Mouse (Mus musculus): ENCODE data around the gene Trdn. TPM values are rescaled to one million over a fixed set of nuclear protein-coding genes. Genes with fewer than 3 reads are reported as not detected.

Trdn gene
- polyA plus RNA-seq, 1 experiment from 2014 or later = 0.19 TPM

DNA sequence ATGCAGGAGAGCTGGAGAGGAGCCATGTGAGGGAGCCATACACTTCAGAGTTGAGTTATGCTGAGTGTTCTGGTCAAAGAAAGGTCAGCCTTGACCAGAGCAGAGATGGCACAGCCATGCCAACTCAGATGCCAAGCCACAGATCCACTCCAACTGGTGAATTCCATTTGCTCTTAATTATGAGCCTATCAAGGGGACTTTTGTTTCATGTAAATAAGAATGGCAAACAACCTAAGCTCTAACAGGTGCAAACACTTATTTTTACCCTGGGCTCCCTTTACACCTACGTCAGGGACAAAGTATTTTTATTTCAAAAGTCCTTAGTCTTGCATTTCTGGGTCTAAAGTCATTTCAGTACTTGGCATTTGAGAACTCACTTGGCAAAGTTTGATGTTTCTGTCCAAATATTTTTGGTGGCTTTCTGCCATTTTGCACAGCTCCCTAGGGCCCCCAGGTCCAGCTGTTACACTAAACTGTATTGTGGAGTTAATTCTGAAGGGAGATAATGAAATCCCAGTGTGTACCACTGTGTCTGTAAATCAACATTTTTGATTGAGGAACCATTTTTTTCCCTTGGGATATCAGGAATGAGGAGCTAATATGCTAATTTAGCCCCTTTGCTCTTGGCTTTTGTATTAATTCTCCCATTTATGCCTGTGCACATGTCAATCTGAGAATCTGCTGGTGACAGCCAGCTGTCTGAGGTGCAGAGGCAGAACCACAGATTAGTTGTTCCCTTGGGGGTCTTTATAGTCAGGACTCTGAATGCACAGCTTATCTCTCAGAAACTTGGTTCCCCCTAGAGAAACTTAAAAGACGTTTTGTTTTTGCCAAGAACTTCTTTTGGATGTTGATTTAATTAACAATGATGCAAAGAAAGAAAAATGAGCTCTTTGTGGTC lies 99.6 kb downstream of the Trdn start:
- Histone ChIP-seq H3K27ac (replicated peaks) (no peak overlapping the region), H3K27me3 (no peaks in the 10 kb centered on the region), H3K9me3 (no peaks in the 10 kb centered on the region), H3K9ac (no peak overlapping the region), H3K4me2 (no peak overlapping the region), H3K4me1 (replicated peaks) (no peaks in the 10 kb centered on the region), H3K4me3 (no peak overlapping the region), H3K36me3 (no peaks in the 10 kb centered on the region)
- ATAC-seq (ENCODE audit: low FRiP score, low read depth) = no peak
- WGBS = 39% methylated on average over 2 of the region's 2 CpGs

DNA sequence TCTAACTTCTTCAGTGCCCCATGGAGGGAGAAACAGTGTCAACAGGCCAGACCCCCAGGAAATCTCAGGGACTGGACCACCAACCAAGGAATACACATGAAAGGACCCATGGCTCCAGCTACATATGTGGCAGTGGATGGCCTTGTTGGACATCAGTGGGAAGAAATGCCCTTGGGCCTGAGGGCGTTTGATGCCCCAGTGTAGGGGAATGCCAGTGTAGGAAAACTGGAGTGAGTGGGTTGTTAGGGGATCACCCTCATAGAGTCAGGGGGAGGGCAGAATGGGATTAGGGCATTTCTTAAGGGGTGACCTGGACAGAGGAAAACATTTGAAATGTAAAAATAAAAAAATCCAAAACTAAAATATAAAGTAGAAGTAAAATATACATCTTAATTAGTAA lies 108.7 kb downstream of the Trdn start:
- WGBS = 75% methylated on average over 1 of the region's 1 CpGs
- Histone ChIP-seq H3K4me1 (replicated peaks) (no peaks in the 10 kb centered on the region), H3K36me3 (no peaks in the 10 kb centered on the region), H3K27ac (replicated peaks) (no peak overlapping the region), H3K4me2 (no peak overlapping the region), H3K4me3 (no peak overlapping the region), H3K9ac (no peak overlapping the region), H3K27me3 (no peaks in the 10 kb centered on the region), H3K9me3 (no peaks in the 10 kb centered on the region)
- ATAC-seq (ENCODE audit: low FRiP score, low read depth) = no peak

DNA sequence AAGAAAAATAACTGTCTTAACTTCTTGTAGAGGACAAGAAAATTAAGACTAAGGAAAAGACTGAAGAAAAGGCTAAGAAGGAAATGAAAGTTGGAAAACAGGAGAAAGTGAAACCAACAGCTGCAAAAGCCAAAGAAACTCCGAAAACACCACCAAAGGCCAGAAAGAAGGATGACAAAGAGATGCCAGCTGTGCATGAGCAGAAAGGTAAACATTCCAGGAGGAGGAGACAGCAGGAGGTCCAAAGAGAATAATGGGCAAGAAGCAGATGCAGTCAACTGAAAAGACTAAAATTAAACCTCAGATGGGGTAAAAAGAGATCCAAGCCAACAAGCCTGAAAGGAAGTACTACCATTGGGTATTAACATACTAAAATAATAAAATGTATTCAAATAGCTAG lies 115.6 kb downstream of the Trdn start:
- no peak overlapping the region for H3K4me3 ChIP-seq
- WGBS = 15% methylated on average over 1 of the region's 1 CpGs
- H3K27ac ChIP-seq (replicated peaks) = no peak overlapping the region
- no peaks in the 10 kb centered on the region for H3K4me1 ChIP-seq (replicated peaks)
- H3K4me2 ChIP-seq = no peak overlapping the region
- H3K9ac ChIP-seq = no peak overlapping the region
- no peak for ATAC-seq (ENCODE audit: low FRiP score, low read depth)
- no peaks in the 10 kb centered on the region for H3K9me3 ChIP-seq
- no peaks in the 10 kb centered on the region for H3K36me3 ChIP-seq
- no peaks in the 10 kb centered on the region for H3K27me3 ChIP-seq

DNA sequence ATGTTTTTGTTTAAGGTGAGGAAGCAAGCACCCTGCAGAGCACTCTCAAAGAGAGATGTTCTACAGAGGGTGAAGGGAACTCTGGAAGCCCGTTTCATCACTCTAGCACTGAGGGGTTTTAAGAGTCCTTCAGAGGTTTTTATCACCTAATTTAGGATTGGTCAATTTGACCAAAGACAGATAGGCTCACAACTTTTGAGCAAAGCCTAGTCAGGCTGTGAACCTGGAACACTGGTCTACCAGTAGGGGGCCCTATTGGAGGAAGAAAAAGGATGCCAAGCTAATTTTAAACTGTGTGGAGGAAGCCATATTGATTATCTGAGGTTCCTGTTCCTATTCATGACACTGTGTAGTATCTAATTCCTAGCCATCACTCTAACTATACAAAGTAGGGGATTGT lies 117.9 kb downstream of the Trdn start:
- 68% methylated on average over 1 of the region's 1 CpGs for WGBS
- Histone ChIP-seq H3K27ac (replicated peaks) (no peak overlapping the region), H3K4me1 (replicated peaks) (no peaks in the 10 kb centered on the region), H3K27me3 (no peaks in the 10 kb centered on the region), H3K4me3 (no peak overlapping the region), H3K9ac (no peak overlapping the region), H3K36me3 (no peaks in the 10 kb centered on the region), H3K9me3 (no peaks in the 10 kb centered on the region), H3K4me2 (no peak overlapping the region)
- ATAC-seq (ENCODE audit: low FRiP score, low read depth) = no peak

DNA sequence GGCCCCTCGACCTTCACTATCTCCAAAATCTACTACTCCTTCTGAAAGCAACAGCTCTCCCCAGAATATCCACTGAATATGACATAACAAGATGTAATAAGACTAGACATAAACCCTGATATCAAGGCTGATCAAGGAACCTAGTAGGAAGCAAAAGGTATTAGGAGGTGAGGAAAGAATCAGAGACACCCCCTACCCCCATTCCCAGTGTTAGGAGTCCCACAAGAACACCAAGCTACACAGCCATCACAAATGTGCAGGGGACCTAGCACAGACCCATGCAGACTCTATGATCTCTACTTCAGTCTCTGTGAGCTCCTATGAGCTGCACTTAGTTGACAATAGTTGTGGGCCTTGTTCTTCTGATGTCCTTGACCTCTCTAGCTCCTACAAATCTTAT lies 130.1 kb downstream of the Trdn start:
- Histone ChIP-seq H3K36me3 (no peaks in the 10 kb centered on the region), H3K9ac (no peak overlapping the region), H3K9me3 (no peaks in the 10 kb centered on the region), H3K4me1 (replicated peaks) (no peaks in the 10 kb centered on the region), H3K4me3 (no peak overlapping the region), H3K27me3 (no peaks in the 10 kb centered on the region), H3K4me2 (no peak overlapping the region), H3K27ac (replicated peaks) (no peak overlapping the region)
- 76% methylated on average over 1 of the region's 1 CpGs for WGBS
- ATAC-seq (ENCODE audit: low FRiP score, low read depth) = no peak

DNA sequence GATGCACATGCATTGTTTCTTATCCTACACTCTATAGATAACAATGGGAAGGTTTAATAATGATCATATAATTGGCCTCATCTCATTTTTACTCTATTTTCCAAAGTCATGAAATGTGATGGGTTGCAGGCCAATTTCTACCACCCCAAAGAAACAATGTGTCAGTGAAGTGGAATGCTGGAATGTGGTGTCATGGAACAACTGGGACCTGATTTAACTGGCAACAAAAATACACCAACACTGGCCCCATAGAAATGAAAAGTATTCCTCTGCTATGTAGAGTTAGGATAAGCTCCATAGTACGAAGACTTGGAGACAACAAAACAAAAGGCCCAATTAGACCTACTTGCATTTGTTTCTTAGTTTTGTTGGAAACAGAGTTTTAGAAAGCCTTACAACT lies 173.6 kb downstream of the Trdn start:
- no peaks in the 10 kb centered on the region for H3K27me3 ChIP-seq
- H3K27ac ChIP-seq (replicated peaks) = no peak overlapping the region
- no peak for ATAC-seq (ENCODE audit: low FRiP score, low read depth)
- H3K4me3 ChIP-seq = no peak overlapping the region
- H3K4me1 ChIP-seq (replicated peaks) = no peaks in the 10 kb centered on the region
- H3K4me2 ChIP-seq = no peak overlapping the region
- H3K9me3 ChIP-seq = no peaks in the 10 kb centered on the region
- WGBS = 78% methylated on average over 1 of the region's 1 CpGs
- H3K9ac ChIP-seq = no peak overlapping the region
- no peaks in the 10 kb centered on the region for H3K36me3 ChIP-seq

DNA sequence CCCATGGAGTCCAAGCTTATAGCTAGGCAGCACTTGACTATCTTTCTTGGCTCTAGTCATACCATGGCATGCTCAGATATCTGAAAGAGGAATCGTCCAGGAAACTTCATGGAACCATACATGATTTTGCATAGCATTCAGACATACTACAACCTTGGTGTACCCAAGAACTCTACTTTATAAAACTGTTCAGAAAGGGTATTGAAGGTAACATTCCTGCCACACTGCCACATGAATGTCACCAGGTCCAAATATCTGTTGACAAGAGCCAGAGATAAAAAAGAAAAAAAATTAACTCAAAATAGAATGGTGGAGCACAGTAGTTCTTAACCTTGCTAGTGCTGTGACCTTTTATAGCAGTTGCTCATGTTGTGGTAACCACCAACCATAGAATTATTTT lies 175.8 kb downstream of the Trdn start:
- H3K27ac ChIP-seq (replicated peaks) = no peak overlapping the region
- no peak overlapping the region for H3K4me2 ChIP-seq
- no peak overlapping the region for H3K9ac ChIP-seq
- H3K9me3 ChIP-seq = no peaks in the 10 kb centered on the region
- H3K36me3 ChIP-seq = no peaks in the 10 kb centered on the region
- H3K27me3 ChIP-seq = no peaks in the 10 kb centered on the region
- no peak for ATAC-seq (ENCODE audit: low FRiP score, low read depth)
- no peaks in the 10 kb centered on the region for H3K4me1 ChIP-seq (replicated peaks)
- H3K4me3 ChIP-seq = no peak overlapping the region
- WGBS = 74% methylated on average over 1 of the region's 1 CpGs

DNA sequence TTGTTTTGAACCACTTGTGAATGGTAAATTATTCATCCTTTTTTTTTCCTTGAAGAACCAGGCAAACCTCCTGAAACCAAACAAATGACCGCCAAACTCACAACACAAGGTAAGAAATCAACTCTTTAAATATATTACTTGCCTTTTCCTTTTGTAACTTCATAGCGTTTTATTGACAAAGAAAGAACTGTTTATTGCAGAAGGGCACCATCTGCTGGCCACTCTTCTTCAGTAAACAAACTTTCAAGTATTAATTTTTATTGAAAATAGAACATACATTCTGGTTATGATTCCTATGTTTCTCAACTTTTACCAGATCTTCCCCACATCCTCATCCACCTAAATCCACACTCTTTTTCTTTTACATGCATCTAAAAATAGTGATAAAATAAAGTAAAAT lies 224.6 kb downstream of the Trdn start:
- Histone ChIP-seq H3K4me3 (no peak overlapping the region), H3K4me2 (no peak overlapping the region), H3K27ac (replicated peaks) (no peak overlapping the region), H3K9ac (no peak overlapping the region), H3K9me3 (no peaks in the 10 kb centered on the region), H3K27me3 (no peaks in the 10 kb centered on the region), H3K36me3 (no peaks in the 10 kb centered on the region), H3K4me1 (replicated peaks) (no peaks in the 10 kb centered on the region)
- WGBS = 30% methylated on average over 2 of the region's 2 CpGs
- no peak for ATAC-seq (ENCODE audit: low FRiP score, low read depth)

DNA sequence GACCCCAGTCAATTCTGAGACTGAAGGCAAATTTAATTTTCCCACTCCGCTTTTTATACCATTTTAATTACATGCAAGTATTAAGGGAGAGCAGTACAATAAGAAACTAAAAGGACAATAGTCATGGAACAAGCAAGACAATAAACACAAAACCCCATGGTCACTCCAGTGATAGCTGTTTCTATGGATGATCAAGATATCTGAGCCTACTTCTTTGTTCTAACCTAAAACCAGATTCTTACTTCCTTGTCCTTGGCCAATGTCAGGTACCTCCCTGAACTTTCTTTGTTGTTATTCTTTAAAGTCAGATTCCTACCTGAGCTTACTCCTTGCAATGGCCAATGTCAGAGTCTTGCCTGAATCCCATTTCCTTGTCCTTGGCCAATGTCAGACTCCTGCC lies 272.7 kb downstream of the Trdn start:
- Histone ChIP-seq H3K9ac (no peak overlapping the region), H3K9me3 (no peaks in the 10 kb centered on the region), H3K4me1 (replicated peaks) (no peaks in the 10 kb centered on the region), H3K27me3 (no peaks in the 10 kb centered on the region), H3K4me2 (no peak overlapping the region), H3K36me3 (no peaks in the 10 kb centered on the region), H3K4me3 (no peak overlapping the region), H3K27ac (replicated peaks) (no peak overlapping the region)
- ATAC-seq (ENCODE audit: low FRiP score, low read depth) = no peak
- WGBS = 84% methylated on average over 1 of the region's 1 CpGs

DNA sequence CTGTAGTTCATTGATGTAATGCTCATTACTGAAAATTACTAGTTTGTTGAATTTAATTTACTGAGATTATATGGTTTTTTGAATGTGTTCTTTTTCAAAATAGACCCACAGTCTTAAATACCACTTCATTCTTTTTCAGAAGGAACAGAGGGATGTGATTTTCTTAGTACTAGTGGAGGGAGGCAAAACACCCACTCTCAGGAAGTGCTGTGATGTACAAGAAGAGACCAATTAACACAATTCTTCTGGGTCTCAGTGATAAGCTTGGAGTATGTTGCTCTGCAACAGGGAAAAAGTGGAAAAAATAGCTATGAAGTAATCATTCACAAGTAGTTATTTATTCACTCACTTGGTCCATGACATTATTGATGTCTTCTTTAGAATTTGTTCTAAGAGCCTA lies 286.2 kb downstream of the Trdn start:
- H3K9me3 ChIP-seq = no peaks in the 10 kb centered on the region
- no peaks in the 10 kb centered on the region for H3K36me3 ChIP-seq
- H3K4me3 ChIP-seq = no peak overlapping the region
- H3K27ac ChIP-seq (replicated peaks) = no peak overlapping the region
- H3K4me2 ChIP-seq = no peak overlapping the region
- no peak overlapping the region for H3K9ac ChIP-seq
- H3K27me3 ChIP-seq = no peaks in the 10 kb centered on the region
- no peaks in the 10 kb centered on the region for H3K4me1 ChIP-seq (replicated peaks)
- ATAC-seq (ENCODE audit: low FRiP score, low read depth) = no peak

DNA sequence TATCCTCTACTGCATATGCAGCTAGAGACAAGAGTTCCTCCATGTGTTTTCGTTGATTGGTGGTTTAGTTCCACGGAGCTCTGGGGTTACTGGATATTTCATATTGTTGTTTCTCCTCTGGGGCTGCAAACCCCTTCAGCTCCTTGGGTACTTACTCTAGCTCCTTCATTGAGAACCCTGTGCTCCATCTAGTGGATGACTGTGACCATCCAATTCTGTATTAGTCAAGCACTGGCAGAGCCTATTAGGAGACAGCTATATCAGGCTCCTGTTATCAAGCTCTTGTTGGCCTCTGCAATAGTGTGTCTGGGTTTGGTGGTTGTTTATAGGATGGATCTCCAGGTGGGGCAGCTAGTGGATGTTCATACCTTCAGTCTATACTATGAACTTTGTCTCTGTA lies 290.2 kb downstream of the Trdn start:
- Histone ChIP-seq H3K4me1 (replicated peaks) (no peaks in the 10 kb centered on the region), H3K9ac (no peak overlapping the region), H3K4me3 (no peak overlapping the region), H3K27me3 (no peaks in the 10 kb centered on the region), H3K27ac (replicated peaks) (no peak overlapping the region), H3K9me3 (no peaks in the 10 kb centered on the region), H3K4me2 (no peak overlapping the region), H3K36me3 (no peaks in the 10 kb centered on the region)
- 76% methylated on average over 2 of the region's 2 CpGs for WGBS
- ATAC-seq (ENCODE audit: low FRiP score, low read depth) = no peak

DNA sequence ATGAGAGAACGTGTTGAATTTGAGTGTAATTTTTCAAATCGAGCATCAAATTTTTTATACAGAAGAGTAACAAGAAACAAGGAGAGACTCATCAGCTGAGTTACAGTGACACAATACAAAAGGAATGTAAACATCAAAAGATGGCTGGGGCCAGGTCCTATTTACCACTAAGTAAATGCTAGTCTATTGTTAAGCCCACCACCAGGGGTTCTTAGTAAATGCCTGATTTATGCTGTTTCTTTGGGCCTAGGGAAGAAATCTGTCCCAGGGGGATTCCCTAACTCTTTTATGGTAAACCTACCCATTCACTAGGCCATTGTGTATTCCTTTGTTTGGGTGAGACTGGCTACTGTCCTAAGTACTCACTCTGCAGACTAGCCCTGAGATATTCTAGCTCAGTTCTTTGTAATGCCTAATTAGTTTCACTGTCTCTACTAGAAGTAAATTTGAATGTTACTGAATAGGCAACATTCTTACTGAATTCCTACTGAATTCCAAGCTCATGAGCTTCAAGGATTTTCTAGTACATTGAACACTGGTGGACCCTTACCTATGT lies 295.2 kb downstream of the Trdn start:
- no peaks in the 10 kb centered on the region for H3K4me1 ChIP-seq (replicated peaks)
- no peaks in the 10 kb centered on the region for H3K27me3 ChIP-seq
- no peaks in the 10 kb centered on the region for H3K9me3 ChIP-seq
- no peak overlapping the region for H3K9ac ChIP-seq
- no peak overlapping the region for H3K27ac ChIP-seq (replicated peaks)
- no peak for ATAC-seq (ENCODE audit: low FRiP score, low read depth)
- H3K36me3 ChIP-seq = no peaks in the 10 kb centered on the region
- no peak overlapping the region for H3K4me3 ChIP-seq
- H3K4me2 ChIP-seq = no peak overlapping the region
- WGBS = 56% methylated on average over 2 of the region's 2 CpGs

All from hindbrain, embryonic 15.5 days (tissue).